Comparison of ENCODE assay signal across 8 mouse cellular contexts in genomic region chr4:118445781-118446414, GRCm38 (mm10). TPM values are rescaled to one million over a fixed set of nuclear protein-coding genes. Genes with fewer than 3 reads are reported as not detected.
DNase-seq lines count a peak whose midpoint lies in the region; ATAC-seq and TF ChIP-seq lines count a peak whose summit lies in the region.

No protein-coding gene starts in this region.

- 27% methylated on average over 18 of the region's 18 CpGs for WGBS in liver, adult 2 months
- WGBS in forebrain, embryonic 14.5 days, result 22% methylated on average over 18 of the region's 18 CpGs
- WGBS in hindbrain, embryonic 10.5 days, result 16% methylated on average over 18 of the region's 18 CpGs
- 16% methylated on average over 18 of the region's 18 CpGs for WGBS in limb, embryonic 12.5 days
- 18% methylated on average over 18 of the region's 18 CpGs for WGBS in midbrain, embryonic 15.5 days

- TF ChIP-seq POLR2A in liver, adult 2 months (IDR thresholded peaks at IDR 0.05; ENCODE audit: extremely low read depth, insufficient read depth, low read length), result no peak

- no peak for DNase-seq in liver, adult 2 months (ENCODE audit: extremely low read depth, low read depth, low spot score)
- DNase-seq in liver, result no peak
- DNase-seq in forebrain, embryonic 14.5 days (ENCODE audit: low spot score), result peak; percentile 21
- peak; percentile 70 for DNase-seq in hindbrain, embryonic 10.5 days (ENCODE audit: low spot score)
- DNase-seq in layer of hippocampus, postnatal 14 days (ENCODE audit: low spot score in 2 of 2), result no peak

- H3K27ac ChIP-seq in liver, adult 2 months (replicated peaks; ENCODE audit: insufficient read depth, low read depth, low read length), result no peak overlapping the region
- no peak overlapping the region; the same call in 1 of the 2 replicates for H3K27ac ChIP-seq in forebrain, embryonic 14.5 days (ENCODE audit: low read depth, low read length)
- H3K27ac ChIP-seq in hindbrain, embryonic 10.5 days, result peak overlapping the region; percentile 85
- no peak overlapping the region for H3K27ac ChIP-seq in limb, embryonic 12.5 days
- no peak overlapping the region for H3K27ac ChIP-seq in midbrain, embryonic 15.5 days

- H3K9ac ChIP-seq in liver, adult 2 months (ENCODE audit: low read depth, low read length), result no peak overlapping the region
- peak overlapping the region; percentile 52; the same call in 1 of the 2 replicates for H3K9ac ChIP-seq in forebrain, embryonic 14.5 days (ENCODE audit: low read length)
- peak overlapping the region; percentile 48; the same call in 1 of the 2 replicates for H3K9ac ChIP-seq in limb, embryonic 12.5 days (replicated peaks)
- peak overlapping the region; percentile 39 for H3K9ac ChIP-seq in midbrain, embryonic 15.5 days

- peak; percentile 27; the same call in 1 of the 2 replicates for TF ChIP-seq CTCF in liver, adult 2 months (IDR thresholded peaks at IDR 0.05; ENCODE audit: low read depth, low read length)

- H3K4me1 ChIP-seq in liver, adult 2 months (ENCODE audit: control insufficient read depth, insufficient read depth, low read length), result no peaks in the 10 kb centered on the region
- H3K4me1 ChIP-seq in forebrain, embryonic 14.5 days (ENCODE audit: control insufficient read depth, insufficient read depth, low read length), result peaks cover 5% of the 10 kb centered on the region; the same call in 1 of the 2 replicates
- peaks cover 18% of the 10 kb centered on the region for H3K4me1 ChIP-seq in hindbrain, embryonic 10.5 days (replicated peaks)
- H3K4me1 ChIP-seq in limb, embryonic 12.5 days (replicated peaks), result peaks cover 10% of the 10 kb centered on the region
- peaks cover 14% of the 10 kb centered on the region for H3K4me1 ChIP-seq in midbrain, embryonic 15.5 days

- H3K27me3 ChIP-seq in liver, adult 2 months (ENCODE audit: control insufficient read depth, insufficient read depth, low read length), result no peaks in the 10 kb centered on the region
- no peaks in the 10 kb centered on the region for H3K27me3 ChIP-seq in forebrain, embryonic 14.5 days (replicated peaks; ENCODE audit: control insufficient read depth, insufficient read depth, low read length)
- no peaks in the 10 kb centered on the region for H3K27me3 ChIP-seq in hindbrain, embryonic 10.5 days (ENCODE audit: insufficient read depth, poor library complexity, severe bottlenecking)
- H3K27me3 ChIP-seq in limb, embryonic 12.5 days, result 0 out of 2 replicates have a peak, but pooled peaks cover 3% of the 10 kb centered on the region
- 0 out of 2 replicates have a peak, but pooled peaks cover 3% of the 10 kb centered on the region for H3K27me3 ChIP-seq in midbrain, embryonic 15.5 days (replicated peaks)

- peak overlapping the region; percentile 8; the same call in 1 of the 2 replicates for H3K4me3 ChIP-seq in liver, adult 2 months (ENCODE audit: insufficient read depth, low read depth, low read length)
- H3K4me3 ChIP-seq in forebrain, embryonic 14.5 days (ENCODE audit: low read depth, low read length), result peak overlapping the region; percentile 31
- peak overlapping the region; percentile 59 for H3K4me3 ChIP-seq in hindbrain, embryonic 10.5 days
- peak overlapping the region; percentile 40 for H3K4me3 ChIP-seq in limb, embryonic 12.5 days (replicated peaks)
- peak overlapping the region; percentile 32 for H3K4me3 ChIP-seq in midbrain, embryonic 15.5 days

- peak overlapping the region; percentile 62 for H3K4me2 ChIP-seq in forebrain, embryonic 14.5 days (ENCODE audit: low read length)
- H3K4me2 ChIP-seq in limb, embryonic 12.5 days, result peak overlapping the region; percentile 78
- H3K4me2 ChIP-seq in midbrain, embryonic 15.5 days, result peak overlapping the region; percentile 72

- H3K79me2 ChIP-seq in liver, adult 2 months (ENCODE audit: control insufficient read depth, insufficient read depth, low read length), result no peaks in the 10 kb centered on the region

- no peaks in the 10 kb centered on the region for H3K9me3 ChIP-seq in forebrain, embryonic 14.5 days (replicated peaks; ENCODE audit: control insufficient read depth, low read length)
- H3K9me3 ChIP-seq in hindbrain, embryonic 10.5 days, result no peaks in the 10 kb centered on the region
- H3K9me3 ChIP-seq in limb, embryonic 12.5 days, result no peaks in the 10 kb centered on the region
- H3K9me3 ChIP-seq in midbrain, embryonic 15.5 days, result no peaks in the 10 kb centered on the region

- H3K36me3 ChIP-seq in liver, adult 2 months (ENCODE audit: control insufficient read depth, insufficient read depth, low read length), result no peaks in the 10 kb centered on the region
- no peaks in the 10 kb centered on the region for H3K36me3 ChIP-seq in forebrain, embryonic 14.5 days (ENCODE audit: control insufficient read depth, insufficient read depth, low read length)
- no peaks in the 10 kb centered on the region for H3K36me3 ChIP-seq in hindbrain, embryonic 10.5 days
- no peaks in the 10 kb centered on the region for H3K36me3 ChIP-seq in limb, embryonic 12.5 days
- H3K36me3 ChIP-seq in midbrain, embryonic 15.5 days (replicated peaks), result no peaks in the 10 kb centered on the region

- peak; percentile 72 for ATAC-seq in forebrain, embryonic 14.5 days
- peak; percentile 79 for ATAC-seq in limb, embryonic 12.5 days (ENCODE audit: insufficient number of reproducible peaks, insufficient read depth, low FRiP score, low TSS enrichment, low read depth)
- peak; percentile 88 for ATAC-seq in midbrain, embryonic 15.5 days (replicated peaks)
- no peak for ATAC-seq in megakaryocyte, adult 5-6 weeks (ENCODE audit: poor library complexity, severe bottlenecking)

RNA-seq across cellular contexts. Expression of gene Cdc20, which starts 8.7 kb away (rescaled TPM):
- 0.46 and 5.4 TPM in 2 replicates for total RNA-seq in liver, adult 2 months (2014; rRNA removed)
- polyA plus RNA-seq in liver, adult 2 months (2012; rRNA removed), result 0.59 and 0.93 TPM in 2 replicates
- polyA plus RNA-seq in forebrain, embryonic 14.5 days (2014; fragmentation: Nextera tagmentation; extraction: Ambion mirVana), result 116 and 151 TPM in 2 replicates
- 330 and 370 TPM in 2 replicates for polyA plus RNA-seq in hindbrain, embryonic 10.5 days (2016; fragmentation: Nextera tagmentation; extraction: Ambion mirVana)
- polyA plus RNA-seq in limb, embryonic 12.5 days (2016; fragmentation: Nextera tagmentation; extraction: Ambion mirVana), result 285 and 296 TPM in 2 replicates
- 35.5 and 48.3 TPM in 2 replicates for polyA plus RNA-seq in midbrain, embryonic 15.5 days (2015; fragmentation: Nextera tagmentation; extraction: Ambion mirVana)
- total RNA-seq in megakaryocyte, adult 5-6 weeks (2015), result 47.3 and 47.8 TPM in 2 replicates
- 81.0 and 83.9 TPM in 2 replicates for total RNA-seq in megakaryocyte, adult 5-6 weeks (2017)
- total RNA-seq in layer of hippocampus, postnatal 14 days (2021), result 1 to 10 TPM; 2.1 to 3.4 TPM

RNA-seq across cellular contexts. Expression of gene Mpl, which starts 11.4 kb away (rescaled TPM):
- not detected in 2 replicates for total RNA-seq in liver, adult 2 months (2014; rRNA removed)
- not detected in 2 replicates for polyA plus RNA-seq in liver, adult 2 months (2012; rRNA removed)
- 0.18 and 0.22 TPM in 2 replicates for polyA plus RNA-seq in forebrain, embryonic 14.5 days (2014; fragmentation: Nextera tagmentation; extraction: Ambion mirVana)
- polyA plus RNA-seq in hindbrain, embryonic 10.5 days (2016; fragmentation: Nextera tagmentation; extraction: Ambion mirVana), result 1.2 and 1.3 TPM in 2 replicates
- polyA plus RNA-seq in limb, embryonic 12.5 days (2016; fragmentation: Nextera tagmentation; extraction: Ambion mirVana), result 0.64 TPM in 2 replicates
- polyA plus RNA-seq in midbrain, embryonic 15.5 days (2015; fragmentation: Nextera tagmentation; extraction: Ambion mirVana), result 0.13 and 0.14 TPM in 2 replicates
- total RNA-seq in megakaryocyte, adult 5-6 weeks (2015), result 0.36 TPM in 1 of 2 replicates, not detected in the other
- not detected in 2 replicates for total RNA-seq in megakaryocyte, adult 5-6 weeks (2017)
- total RNA-seq in layer of hippocampus, postnatal 14 days (2021), result under 1 TPM in 1 of 2 experiments, not detected in 1; 0.33 TPM

RNA-seq across cellular contexts. Expression of gene Elovl1, which starts 18.0 kb away (rescaled TPM):
- 16.9 and 23.1 TPM in 2 replicates for total RNA-seq in liver, adult 2 months (2014; rRNA removed)
- polyA plus RNA-seq in liver, adult 2 months (2012; rRNA removed), result 132 and 135 TPM in 2 replicates
- polyA plus RNA-seq in forebrain, embryonic 14.5 days (2014; fragmentation: Nextera tagmentation; extraction: Ambion mirVana), result 26.1 and 28.9 TPM in 2 replicates
- polyA plus RNA-seq in hindbrain, embryonic 10.5 days (2016; fragmentation: Nextera tagmentation; extraction: Ambion mirVana), result 49.0 and 51.8 TPM in 2 replicates
- 37.8 and 44.1 TPM in 2 replicates for polyA plus RNA-seq in limb, embryonic 12.5 days (2016; fragmentation: Nextera tagmentation; extraction: Ambion mirVana)
- 30.7 and 31.4 TPM in 2 replicates for polyA plus RNA-seq in midbrain, embryonic 15.5 days (2015; fragmentation: Nextera tagmentation; extraction: Ambion mirVana)
- 88.6 and 93.9 TPM in 2 replicates for total RNA-seq in megakaryocyte, adult 5-6 weeks (2015)
- total RNA-seq in megakaryocyte, adult 5-6 weeks (2017), result 67.1 and 76.1 TPM in 2 replicates
- 10 to 100 TPM; 26.3 to 27.8 TPM for total RNA-seq in layer of hippocampus, postnatal 14 days (2021)

RNA-seq across cellular contexts. Expression of gene Med8, which starts 36.8 kb away (rescaled TPM):
- 37.0 and 40.3 TPM in 2 replicates for total RNA-seq in liver, adult 2 months (2014; rRNA removed)
- 25.5 and 31.3 TPM in 2 replicates for polyA plus RNA-seq in liver, adult 2 months (2012; rRNA removed)
- polyA plus RNA-seq in forebrain, embryonic 14.5 days (2014; fragmentation: Nextera tagmentation; extraction: Ambion mirVana), result 119 TPM in 2 replicates
- polyA plus RNA-seq in hindbrain, embryonic 10.5 days (2016; fragmentation: Nextera tagmentation; extraction: Ambion mirVana), result 163 and 170 TPM in 2 replicates
- 116 and 127 TPM in 2 replicates for polyA plus RNA-seq in limb, embryonic 12.5 days (2016; fragmentation: Nextera tagmentation; extraction: Ambion mirVana)
- 96.5 and 96.7 TPM in 2 replicates for polyA plus RNA-seq in midbrain, embryonic 15.5 days (2015; fragmentation: Nextera tagmentation; extraction: Ambion mirVana)
- 76.9 and 102 TPM in 2 replicates for total RNA-seq in megakaryocyte, adult 5-6 weeks (2015)
- total RNA-seq in megakaryocyte, adult 5-6 weeks (2017), result 82.0 and 106 TPM in 2 replicates
- total RNA-seq in layer of hippocampus, postnatal 14 days (2021), result 10 to 100 TPM; 63.7 to 63.9 TPM

RNA-seq across cellular contexts. Expression of gene Szt2, which starts 36.8 kb away (rescaled TPM):
- total RNA-seq in liver, adult 2 months (2014; rRNA removed), result 3.0 and 5.2 TPM in 2 replicates
- polyA plus RNA-seq in liver, adult 2 months (2012; rRNA removed), result 8.8 and 11.9 TPM in 2 replicates
- polyA plus RNA-seq in forebrain, embryonic 14.5 days (2014; fragmentation: Nextera tagmentation; extraction: Ambion mirVana), result 8.0 and 10.0 TPM in 2 replicates
- polyA plus RNA-seq in hindbrain, embryonic 10.5 days (2016; fragmentation: Nextera tagmentation; extraction: Ambion mirVana), result 7.0 and 11.7 TPM in 2 replicates
- polyA plus RNA-seq in limb, embryonic 12.5 days (2016; fragmentation: Nextera tagmentation; extraction: Ambion mirVana), result 11.1 and 11.7 TPM in 2 replicates
- 11.1 and 11.5 TPM in 2 replicates for polyA plus RNA-seq in midbrain, embryonic 15.5 days (2015; fragmentation: Nextera tagmentation; extraction: Ambion mirVana)
- 11.2 and 13.6 TPM in 2 replicates for total RNA-seq in megakaryocyte, adult 5-6 weeks (2015)
- 4.1 and 5.5 TPM in 2 replicates for total RNA-seq in megakaryocyte, adult 5-6 weeks (2017)
- 10 to 100 TPM; 34.2 to 43.8 TPM for total RNA-seq in layer of hippocampus, postnatal 14 days (2021)

Comparison
In these comparisons a context has a peak if more than half of its experiments do, and no peak if none do; other contexts are left out.
1. DNase-seq: peak in forebrain, embryonic 14.5 days (single experiment) and hindbrain, embryonic 10.5 days (single experiment); none in liver, adult 2 months (single experiment), liver (single experiment) and layer of hippocampus, postnatal 14 days (0 of 2).
2. H3K4me3 ChIP-seq: peak in every context shown above with its lines; median percentile 59 in hindbrain, embryonic 10.5 days; 40 in limb, embryonic 12.5 days; 32 in midbrain, embryonic 15.5 days; 31 in forebrain, embryonic 14.5 days; 8 in liver, adult 2 months.
3. RNA of gene Cdc20, which starts 8.7 kb away (polyA plus RNA-seq): 330 to 370 TPM in hindbrain, embryonic 10.5 days, 285 to 296 TPM in limb, embryonic 12.5 days, 116 to 151 TPM in forebrain, embryonic 14.5 days and 35.5 to 48.3 TPM in midbrain, embryonic 15.5 days; 0.59 to 0.93 TPM in liver, adult 2 months; every median in the first group is over 10 times any median in the second.
4. Peak in every context shown above with its lines, with median percentiles within 50 percentile points of each other: H3K4me2 ChIP-seq.